Mouse (Mus musculus) MEL (cell line): Measurements from ENCODE around the gene Cd24a. TPM values are rescaled to one million over a fixed set of nuclear protein-coding genes. Genes with fewer than 3 reads are reported as not detected.

Experiments used
- DNase-seq: peaks from one replicate; pipeline ENCODE4 v3.0.0; 2011; ENCODE audit warnings: low read depth, low spot score
- H3K27ac ChIP-seq: 2 replicates; pipeline ENCODE4 v1.5.1; 2012; ENCODE audit warnings: low read depth, mild to moderate bottlenecking, control low read depth, low read length, moderate library complexity; ENCODE audit not compliant: control insufficient read depth
- H3K27me3 ChIP-seq, 2 experiments: fragments of 150-350 bp in 1 of 2; sonication (generic) in 1 of 2; 2 replicates each; pipeline ENCODE4 v1.6.1; 2012; ENCODE audit warnings: low read length in 2 of 2, mild to moderate bottlenecking in 2 of 2, improper control_type of control experiment in 1 of 2, moderate library complexity in 1 of 2; ENCODE audit not compliant: insufficient read depth in 2 of 2, control insufficient read depth in 1 of 2
- H3K36me3 ChIP-seq, 2 experiments: 2 replicates each; pipeline ENCODE4 v1.6.1; 2012 to 2014; ENCODE audit warnings: low read length in 2 of 2, improper control_type of control experiment in 1 of 2, inconsistent platforms in 1 of 2, mild to moderate bottlenecking in 1 of 2; ENCODE audit not compliant: insufficient read depth in 2 of 2, control insufficient read depth in 1 of 2
- H3K4me1 ChIP-seq, 2 experiments: fragments of 150-350 bp in 1 of 2; sonication (generic) in 1 of 2; 2 replicates each; pipeline ENCODE4 v1.6.1; 2012; ENCODE audit warnings: low read length in 2 of 2, improper control_type of control experiment in 1 of 2, mild to moderate bottlenecking in 1 of 2; ENCODE audit not compliant: insufficient read depth in 2 of 2, control insufficient read depth in 1 of 2
- H3K4me3 ChIP-seq, 2 experiments: fragments of 150-350 bp in 1 of 2; sonication (generic) in 1 of 2; 2 replicates each; pipeline ENCODE4 v1.5.1; 2012; ENCODE audit warnings: low read depth in 2 of 2, low read length in 2 of 2, mild to moderate bottlenecking in 2 of 2, moderate library complexity in 2 of 2, control low read depth in 1 of 2, improper control_type of control experiment in 1 of 2; ENCODE audit not compliant: control insufficient read depth in 1 of 2, insufficient read depth in 1 of 2
- H3K79me2 ChIP-seq: 2 replicates; pipeline ENCODE4 v1.6.1; 2012; ENCODE audit warnings: mild to moderate bottlenecking, low read length, moderate library complexity; ENCODE audit not compliant: control insufficient read depth, poor library complexity, insufficient read depth
- H3K9ac ChIP-seq: 2 replicates; pipeline ENCODE4 v1.6.1; 2012; ENCODE audit warnings: low read depth, mild to moderate bottlenecking, control low read depth, low read length, moderate library complexity; ENCODE audit not compliant: control insufficient read depth, poor library complexity, severe bottlenecking
- H3K9me3 ChIP-seq: fragments of 150-350 bp; sonication (generic); replicated peaks from 2 replicates; pipeline ENCODE4 v1.6.1; 2012; ENCODE audit warnings: mild to moderate bottlenecking, low read length, improper control_type of control experiment, moderate library complexity; ENCODE audit not compliant: insufficient read depth
- CHD2 ChIP-seq: IDR thresholded peaks from 2 replicates; pipeline ENCODE4 v1.6.1; 2011; ENCODE audit warnings: low read length, improper control_type of control experiment
- CTCF ChIP-seq, 3 experiments: IDR thresholded peaks in 2 of 3; conservative IDR thresholded peaks in 1 of 3; 2 replicates each; pipeline ENCODE4 v1.5.1; 2011 to 2012; ENCODE audit warnings: low read length in 3 of 3, low read depth in 2 of 3, mild to moderate bottlenecking in 2 of 3, improper control_type of control experiment in 1 of 3, inconsistent platforms in 1 of 3, mixed read lengths in 1 of 3, moderate library complexity in 1 of 3; ENCODE audit not compliant: control insufficient read depth in 1 of 3, insufficient read depth in 1 of 3, poor library complexity in 1 of 3, severe bottlenecking in 1 of 3
- E2F4 ChIP-seq: IDR thresholded peaks from 2 replicates; pipeline ENCODE4 v1.6.1; 2011; ENCODE audit warnings: low read depth, low read length, improper control_type of control experiment, borderline replicate concordance
- EP300 ChIP-seq, 2 experiments: IDR thresholded peaks; 2 replicates each; pipeline ENCODE4 v1.6.1; 2011; ENCODE audit warnings: improper control_type of control experiment in 2 of 2, low read length in 2 of 2, low read depth in 1 of 2, mild to moderate bottlenecking in 1 of 2
- ETS1 ChIP-seq: IDR thresholded peaks from 2 replicates; pipeline ENCODE4 v1.6.1; 2012; ENCODE audit warnings: low read depth, mild to moderate bottlenecking, inconsistent platforms, low read length, improper control_type of control experiment, moderate library complexity
- GABPA ChIP-seq: IDR thresholded peaks from 2 replicates; pipeline ENCODE4 v1.6.1; 2012; ENCODE audit warnings: low read depth, mild to moderate bottlenecking, inconsistent platforms, low read length, improper control_type of control experiment, moderate library complexity
- MAFK ChIP-seq: IDR thresholded peaks from 2 replicates; pipeline ENCODE4 v1.6.1; 2011; ENCODE audit warnings: low read depth, mild to moderate bottlenecking, low read length, improper control_type of control experiment, borderline replicate concordance
- MAX ChIP-seq: IDR thresholded peaks from 2 replicates; pipeline ENCODE4 v1.6.1; 2011; ENCODE audit warnings: low read length, improper control_type of control experiment
- MAZ ChIP-seq: IDR thresholded peaks from 2 replicates; pipeline ENCODE4 v1.6.1; 2012; ENCODE audit warnings: low read depth, mild to moderate bottlenecking, inconsistent platforms, low read length, improper control_type of control experiment
- MYB ChIP-seq: IDR thresholded peaks from 2 replicates; pipeline ENCODE4 v1.6.1; 2011; ENCODE audit warnings: mild to moderate bottlenecking, low read depth, low read length, improper control_type of control experiment
- NELFE ChIP-seq: IDR thresholded peaks from 2 replicates; pipeline ENCODE4 v1.6.1; 2011; ENCODE audit warnings: low read depth, low read length, improper control_type of control experiment
- POLR2AphosphoS2 ChIP-seq: IDR thresholded peaks from 2 replicates; pipeline ENCODE4 v1.6.1; 2011; ENCODE audit warnings: low read length, improper control_type of control experiment
- RAD21 ChIP-seq: IDR thresholded peaks from 2 replicates; pipeline ENCODE4 v1.6.1; 2011; ENCODE audit warnings: mild to moderate bottlenecking, low read depth, low read length, improper control_type of control experiment
- RCOR1 ChIP-seq: IDR thresholded peaks from 2 replicates; pipeline ENCODE4 v1.6.1; 2012; ENCODE audit warnings: low read depth, mild to moderate bottlenecking, inconsistent platforms, low read length, improper control_type of control experiment
- SIN3A ChIP-seq: IDR thresholded peaks from 2 replicates; pipeline ENCODE4 v1.6.1; 2012; ENCODE audit warnings: low read length, improper control_type of control experiment, inconsistent platforms
- SMC3 ChIP-seq: IDR thresholded peaks from 2 replicates; pipeline ENCODE4 v1.6.1; 2011; ENCODE audit warnings: low read depth, low read length, improper control_type of control experiment
- TAL1 ChIP-seq: IDR thresholded peaks from 2 replicates; pipeline ENCODE4 v1.6.1; 2012; ENCODE audit warnings: mild to moderate bottlenecking, inconsistent platforms, low read length, moderate library complexity, mixed read lengths
- TBP ChIP-seq: IDR thresholded peaks from 2 replicates; pipeline ENCODE4 v1.8.0; 2011; ENCODE audit warnings: low read depth, low read length, improper control_type of control experiment
- TCF12 ChIP-seq: IDR thresholded peaks from 2 replicates; pipeline ENCODE4 v1.6.1; 2014; ENCODE audit warnings: low read depth, mild to moderate bottlenecking, inconsistent platforms, low read length, improper control_type of control experiment, moderate library complexity
- UBTF ChIP-seq: IDR thresholded peaks from 2 replicates; pipeline ENCODE4 v1.6.1; 2012; ENCODE audit warnings: low read depth, mild to moderate bottlenecking, inconsistent platforms, low read length, improper control_type of control experiment, moderate library complexity, borderline replicate concordance; ENCODE audit not compliant: insufficient read depth
- USF1 ChIP-seq: IDR thresholded peaks from 2 replicates; pipeline ENCODE4 v1.6.1; 2014; ENCODE audit warnings: low read depth, mild to moderate bottlenecking, inconsistent platforms, low read length, improper control_type of control experiment, moderate library complexity
- ZC3H11A ChIP-seq: IDR thresholded peaks from 2 replicates; pipeline ENCODE4 v1.6.1; 2012; ENCODE audit warnings: low read depth, mild to moderate bottlenecking, inconsistent platforms, low read length, improper control_type of control experiment
- ZKSCAN1 ChIP-seq: IDR thresholded peaks from 2 replicates; pipeline ENCODE4 v1.6.1; 2012; ENCODE audit warnings: low read depth, mild to moderate bottlenecking, inconsistent platforms, low read length, improper control_type of control experiment, moderate library complexity
- ZMIZ1 ChIP-seq: IDR thresholded peaks from 2 replicates; pipeline ENCODE4 v1.6.1; 2012; ENCODE audit warnings: low read depth, mild to moderate bottlenecking, inconsistent platforms, low read length, improper control_type of control experiment, moderate library complexity
- ZNF384 ChIP-seq: IDR thresholded peaks from 2 replicates; pipeline ENCODE4 v1.6.1; 2012; ENCODE audit warnings: low read depth, mild to moderate bottlenecking, inconsistent platforms, low read length, improper control_type of control experiment
- polyA plus RNA-seq, 2 experiments: library from polyadenylated mRNA; stranded (reverse) in 1 of 2; unstranded in 1 of 2; fragments of >175 nt in 1 of 2; fragments of >200 nt in 1 of 2; gene quantifications; 2 replicates each; pipeline versions ENCODE4 v1.2.1 to v1.2.4; 2012; ENCODE audit warnings: low replicate concordance in 2 of 2, low read depth in 1 of 2; ENCODE audit not compliant: insufficient read length in 2 of 2, insufficient read depth in 1 of 2, missing spikeins in 1 of 2
- total RNA-seq: library from RNA; depleted of rRNA; stranded (reverse); fragments of 300-350 nt; gene quantifications from 2 replicates; pipeline ENCODE4 v1.2.3, GENCODE M21; 2012

Cd24a gene
- total and polyA plus RNA-seq, 3 experiments, result 96.6 to 181 TPM; not detected in 1

DNA sequence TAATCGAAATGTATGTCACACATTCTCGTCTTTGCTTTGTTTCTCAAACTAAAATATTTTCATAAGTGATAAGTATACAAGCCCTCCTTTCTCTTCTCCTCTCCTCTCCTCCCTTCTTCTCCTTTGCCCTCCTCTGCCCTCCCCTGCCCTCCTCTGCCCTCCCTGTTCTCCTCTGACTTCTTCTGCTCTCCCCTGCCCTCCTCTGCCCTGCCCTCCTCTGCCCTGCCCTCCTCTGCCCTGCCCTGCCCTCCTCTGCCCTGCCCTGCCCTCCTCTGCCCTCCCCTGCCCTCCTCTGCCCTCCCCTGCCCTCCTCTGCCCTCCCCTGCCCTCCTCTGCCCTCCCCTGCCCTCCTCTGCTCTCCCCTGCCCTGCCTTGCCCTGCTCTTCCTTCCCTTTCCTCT is 31.9 kb downstream of the Cd24a start:
- no peak for DNase-seq
- H3K27ac ChIP-seq, result peak overlapping the region; percentile 57
- no peaks in the 10 kb centered on the region for H3K9me3 ChIP-seq
- H3K9ac ChIP-seq, result peak overlapping the region; percentile 17; the same call in 1 of the 2 replicates
- peak overlapping the region in 1 of 2 experiments; percentile 36; a peak in 3 of 4 replicates for H3K4me3 ChIP-seq
- H3K27me3 ChIP-seq, result no peaks in the 10 kb centered on the region
- no peaks in the 10 kb centered on the region for H3K79me2 ChIP-seq
- TF ChIP-seq MAX (no peak), SMC3 (no peak), TAL1 (no peak), NELFE (no peak), TCF12 (no peak), MYB (no peak), ZC3H11A (no peak), USF1 (no peak), ZKSCAN1 (no peak), CTCF (IDR thresholded peaks at IDR 0.05 in 2 of 3, conservative IDR thresholded peaks at IDR 0.05 in 1 of 3; ENCODE audit: control insufficient read depth in 1 of 3, insufficient read depth in 1 of 3, low read depth in 2 of 3, low read length in 3 of 3, poor library complexity in 1 of 3, severe bottlenecking in 1 of 3) (no peak), UBTF (no peak), ETS1 (no peak), TBP (no peak), RCOR1 (no peak), POLR2AphosphoS2 (no peak), CHD2 (no peak), E2F4 (no peak), GABPA (no peak), ZNF384 (no peak), MAZ (no peak)
- peaks cover 10 to 20% of the 10 kb centered on the region in 2 experiments for H3K4me1 ChIP-seq
- peaks cover 0 to 19% of the 10 kb centered on the region in 2 experiments; a peak in 2 of 4 replicates for H3K36me3 ChIP-seq

DNA sequence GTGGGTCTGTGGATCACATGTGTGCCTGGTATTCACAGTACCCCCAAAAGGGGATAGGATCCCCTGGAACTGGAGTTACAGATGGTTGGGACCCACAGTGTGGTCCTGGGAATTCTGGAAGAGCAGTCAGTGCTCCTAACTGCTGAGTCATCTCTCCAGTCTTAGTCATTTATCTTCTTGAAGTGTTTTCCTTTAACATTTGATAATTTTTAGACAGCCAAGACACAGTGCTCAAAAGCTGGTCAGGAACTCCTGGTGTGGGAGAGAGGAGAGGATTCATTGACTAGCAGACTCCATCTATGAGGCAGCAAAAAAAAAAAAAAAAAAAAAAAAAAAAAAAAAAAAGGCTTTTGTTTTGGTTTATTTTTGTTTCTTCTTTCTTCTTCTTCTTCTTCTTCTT is 33.0 kb downstream of the Cd24a start:
- Histone ChIP-seq H3K79me2 (no peaks in the 10 kb centered on the region), H3K4me3 (no peak overlapping the region), H3K36me3 (peaks cover 0 to 17% of the 10 kb centered on the region in 2 experiments; a peak in 2 of 4 replicates), H3K27me3 (no peaks in the 10 kb centered on the region), H3K4me1 (peaks cover 10 to 19% of the 10 kb centered on the region in 2 experiments), H3K9ac (peak overlapping the region; percentile 22; the same call in 1 of the 2 replicates), H3K9me3 (no peaks in the 10 kb centered on the region), H3K27ac (peak overlapping the region; percentile 38; the same call in 1 of the 2 replicates)
- peak; percentile 38 for DNase-seq
- TF ChIP-seq SIN3A, result no peak
- no peak for TF ChIP-seq RAD21
- TF ChIP-seq MAZ, result no peak
- TF ChIP-seq GABPA, result peak; percentile 71; the same call in 1 of the 2 replicates
- no peak for TF ChIP-seq E2F4
- no peak for TF ChIP-seq POLR2AphosphoS2
- no peak for TF ChIP-seq MAX
- TF ChIP-seq ZC3H11A, result no peak
- TF ChIP-seq EP300 (IDR thresholded peaks at IDR 0.05; ENCODE audit: low read depth in 1 of 2, low read length in 2 of 2), result peak; percentile 41 to 55; a peak in 2 of 4 replicates
- peak; percentile 80 for TF ChIP-seq MAFK
- TF ChIP-seq ZNF384, result peak; percentile 81
- TF ChIP-seq TCF12, result no peak
- TF ChIP-seq SMC3, result no peak
- peak; percentile 48; the same call in 1 of the 2 replicates for TF ChIP-seq ETS1
- no peak for TF ChIP-seq ZMIZ1
- TF ChIP-seq USF1, result no peak
